Mouse (Mus musculus): ENCODE data around the gene Olfr460.
"Not testable (repeated sequence)": the region's sequence is repeated elsewhere in the genome, so short reads cannot be mapped to it uniquely, and the experiment has no call there.

The Olfr460 gene

GRCm38 (mm10) chr6:40569187-40569586 is at the start of gene Olfr460:
Gene Olfr460, plus strand, starts transcription at chr6:40569487.
- no peak for DNase-seq

GRCm38 (mm10) chr6:40544690-40545089 is 24.6 kb upstream of the Olfr460 start:
- no peak for DNase-seq

GRCm38 (mm10) chr6:40554950-40555349 is 14.3 kb upstream of the Olfr460 start, which contains the start of gene Olfr461:
Gene Olfr461, minus strand, starts transcription at chr6:40555050.
- no peak for DNase-seq

- DNase-seq, result no peak
Observed at GRCm38 (mm10) chr6:40573618-40574017, 4.3 kb downstream of the Olfr460 start.

GRCm38 (mm10) chr6:40576305-40576704 is 7.0 kb downstream of the Olfr460 start:
- DNase-seq, result peak; percentile 44

- DNase-seq, result no peak
Observed at GRCm38 (mm10) chr6:40584336-40584735, 15.0 kb downstream of the Olfr460 start.

- no peak for DNase-seq
Observed at GRCm38 (mm10) chr6:40585645-40586044, 16.4 kb downstream of the Olfr460 start, which contains the start of gene Clec5a. Gene Clec5a, minus strand, starts transcription at chr6:40585821.

- DNase-seq, result no peak
Observed at GRCm38 (mm10) chr6:40588346-40588745, 19.1 kb downstream of the Olfr460 start.

- no peak for DNase-seq
Observed at GRCm38 (mm10) chr6:40594804-40595550, 25.7 kb downstream of the Olfr460 start.

GRCm38 (mm10) chr6:40598546-40598945 is 29.3 kb downstream of the Olfr460 start:
- not testable (repeated sequence) for DNase-seq

- no peak for DNase-seq
Observed at GRCm38 (mm10) chr6:40607431-40607830, 38.1 kb downstream of the Olfr460 start.

GRCm38 (mm10) chr6:40610244-40610643 is 41.0 kb downstream of the Olfr460 start:
- DNase-seq, result no peak

GRCm38 (mm10) chr6:40613260-40613852 is 44.1 kb downstream of the Olfr460 start, which contains the start of gene Tas2r138:
Gene Tas2r138, minus strand, starts transcription at chr6:40613310.
- DNase-seq, result no peak

GRCm38 (mm10) chr6:40617965-40618364 is 48.7 kb downstream of the Olfr460 start:
- peak; percentile 58 for DNase-seq

All from lung, postnatal 36 days (tissue).